Mouse (Mus musculus): ENCODE measurements at regions not wholly inside any gene's neighbourhood (a gene's known extent, or its start where the extent isn't known, plus 50 kb on each side); places are given as distances from the start of the nearest gene placed in this dataset.

DNA sequence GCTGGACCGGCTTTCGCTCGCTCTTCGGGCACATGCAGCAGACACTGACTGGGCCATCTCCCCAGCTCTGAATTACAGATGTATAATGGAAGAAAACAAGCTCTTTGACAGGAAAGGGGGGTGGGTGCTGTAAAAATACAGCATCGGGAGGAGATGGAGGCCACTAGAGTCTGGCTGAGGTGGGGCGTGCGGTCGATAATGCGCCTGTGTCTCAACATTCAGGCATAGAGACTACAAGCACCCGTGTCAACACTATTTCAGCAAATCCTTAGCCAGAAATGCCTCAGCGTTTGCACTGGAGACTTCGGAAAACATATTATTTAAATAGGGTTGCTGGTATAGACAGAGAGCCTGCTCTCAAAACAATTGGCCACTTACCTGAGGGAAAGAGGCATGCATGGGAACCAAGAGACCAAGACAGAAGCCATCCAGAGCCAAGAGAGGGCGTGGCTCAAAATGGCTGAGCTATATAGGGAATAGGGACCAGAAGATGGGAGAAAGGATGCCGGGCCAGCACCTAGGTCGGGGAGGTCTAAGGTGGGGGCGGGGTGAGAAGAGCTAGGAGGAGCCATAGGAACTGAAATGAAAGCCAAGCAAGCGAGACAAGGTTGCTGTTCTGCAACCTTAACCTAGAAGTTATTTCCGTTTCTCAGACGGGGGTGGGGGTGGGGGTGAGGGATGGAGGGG, 96.7 kb upstream of the Fam174b start:
- in situ Hi-C loops (cut with MboI, MseI), result loop anchor here (25.0 kb wide), 1 partner anchor 1331 kb away; the partner anchor contains the start of gene Mctp2

- in situ Hi-C loops (cut with MboI, MseI), result loop anchor here (25.0 kb wide), 1 partner anchor 1328 kb away; the partner anchor contains the start of gene Mctp2
Observed at GRCm38 (mm10) chr7:73640194-73640593, 98.6 kb upstream of the Chd2 start.

DNA sequence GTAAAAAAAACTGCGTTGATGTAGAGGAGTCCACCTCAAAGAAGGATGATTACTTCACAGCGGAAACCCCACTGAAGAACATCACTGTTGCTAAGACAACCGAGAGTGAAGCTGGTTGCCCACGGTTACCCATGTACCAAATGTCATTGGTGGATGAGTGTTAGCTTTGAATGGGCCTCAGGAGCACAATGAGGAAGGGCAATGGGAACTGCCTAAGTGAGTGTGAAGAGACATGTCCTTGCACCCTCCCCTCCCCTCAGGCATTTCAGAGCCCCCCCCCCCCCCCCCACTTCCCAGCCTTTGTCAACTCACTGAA, 96.1 kb upstream of the Chd2 start:
- in situ Hi-C loops (cut with MboI, MseI), result loop anchor here (25.0 kb wide), 1 partner anchor 1325 kb away; the partner anchor contains the start of gene Mctp2

DNA sequence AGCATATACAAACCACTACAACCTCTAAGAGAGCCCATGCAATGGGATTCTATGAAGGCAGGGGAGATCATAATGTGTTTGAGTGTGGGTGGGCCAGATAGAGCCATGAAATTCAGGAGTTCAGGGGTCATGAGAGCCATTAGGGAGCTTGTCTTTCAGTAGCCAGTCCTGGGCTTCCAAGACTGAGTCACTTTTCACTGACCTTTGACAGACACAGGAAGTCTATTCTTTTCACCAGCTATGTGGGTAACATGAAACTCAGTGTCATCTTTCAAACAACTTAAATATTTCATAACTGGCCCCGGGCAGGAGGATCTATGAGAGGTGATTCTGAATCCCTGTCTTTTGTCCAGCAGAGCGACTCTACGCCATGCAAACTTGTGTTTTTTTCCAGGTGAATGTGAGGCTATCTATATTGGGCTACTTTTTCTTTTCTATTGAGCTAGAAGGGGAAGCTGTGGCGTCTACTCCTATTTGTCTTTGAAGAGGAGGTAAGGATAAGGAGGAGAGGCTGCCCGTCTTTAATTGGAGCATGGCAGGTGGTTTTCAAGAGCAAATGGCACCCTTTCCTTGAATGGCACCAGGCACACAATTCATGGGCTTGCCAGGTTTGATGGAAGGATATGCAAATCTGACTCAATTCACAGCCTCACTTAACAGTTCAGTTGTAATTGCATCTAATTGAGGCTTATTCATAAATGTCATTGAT, 95.6 kb upstream of the Chd2 start:
- in situ Hi-C loops (cut with MboI, MseI), result loop anchor here (25.0 kb wide), 1 partner anchor 1325 kb away; the partner anchor contains the start of gene Mctp2

GRCm38 (mm10) chr7:73635422-73635821, 93.8 kb upstream of the Chd2 start:
- in situ Hi-C loops (cut with MboI, MseI), result loop anchor here (25.0 kb wide), 1 partner anchor 1323 kb away; the partner anchor contains the start of gene Mctp2

DNA sequence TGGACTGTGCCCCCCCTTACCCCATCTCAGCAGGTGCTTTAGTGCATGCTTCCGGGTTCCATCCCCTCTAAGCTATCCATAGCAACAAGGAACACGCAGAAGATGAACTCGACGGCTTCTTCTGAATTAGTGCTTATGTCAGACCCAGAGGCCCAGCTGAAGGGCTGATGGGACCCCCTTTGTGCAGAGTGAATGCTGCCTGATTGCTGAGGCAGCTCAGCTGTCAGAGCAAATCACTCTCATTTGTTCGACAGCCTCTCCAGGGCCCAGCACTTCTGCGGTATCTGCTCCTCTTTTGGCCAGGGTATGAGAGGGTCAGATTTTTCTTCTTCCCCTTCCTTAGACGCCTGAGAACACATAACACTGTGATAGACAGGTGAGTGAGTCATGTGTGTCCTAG, 89.2 kb upstream of the Chd2 start:
- in situ Hi-C loops (cut with MboI, MseI), result loop anchor here (25.0 kb wide), 1 partner anchor 1318 kb away; the partner anchor contains the start of gene Mctp2

DNA sequence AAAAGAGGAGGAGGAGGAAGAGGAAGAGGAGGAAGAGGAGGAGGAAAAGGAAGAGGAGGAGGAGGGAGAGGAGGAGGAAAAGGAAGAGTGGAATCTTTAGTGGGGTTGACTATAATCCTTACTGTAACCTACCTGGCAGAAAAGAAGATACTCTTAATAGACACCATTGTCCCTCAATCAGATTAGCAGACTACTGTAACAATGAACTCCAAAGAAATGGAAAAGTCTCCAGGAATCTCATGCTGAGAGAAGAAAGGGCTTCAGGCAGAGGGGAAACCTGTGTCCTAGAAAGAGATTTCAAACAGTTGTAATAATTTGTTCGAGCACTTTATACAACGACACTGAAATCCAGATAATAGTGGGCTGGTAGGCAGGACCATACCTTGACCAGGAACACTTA, 87.6 kb upstream of the Chd2 start:
- in situ Hi-C loops (cut with MboI, MseI), result loop anchor here (10.0 to 25.0 kb wide), 2 partner anchors 124 to 1317 kb away; partner anchors contain the start of gene Mctp2

DNA sequence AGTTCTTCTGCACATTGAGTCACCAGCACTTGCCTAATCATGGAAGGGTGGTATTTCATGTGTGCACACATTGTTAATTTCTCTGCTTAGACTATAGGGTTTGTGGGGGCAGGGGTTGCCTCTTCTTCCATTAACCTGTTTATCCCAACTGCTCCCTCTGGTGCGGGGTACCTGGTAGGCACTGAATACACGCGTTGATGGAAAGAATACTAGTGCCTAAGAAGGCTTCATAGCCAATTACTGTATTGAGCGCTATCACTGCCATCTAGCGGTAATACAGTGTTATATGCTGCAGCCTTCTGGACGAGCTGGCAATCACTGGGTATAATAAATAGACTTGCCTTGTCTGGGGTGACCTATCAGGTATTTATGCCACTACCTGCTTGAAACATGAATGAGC, 86.4 kb upstream of the Chd2 start:
- in situ Hi-C loops (cut with MboI, MseI), result loop anchor here (10.0 to 25.0 kb wide), 2 partner anchors 123 to 1316 kb away; partner anchors contain the start of gene Mctp2

- in situ Hi-C loops (cut with MboI, MseI), result loop anchor here (10.0 to 25.0 kb wide), 2 partner anchors 121 to 1314 kb away; partner anchors contain the start of gene Mctp2
Observed at GRCm38 (mm10) chr7:73626291-73626690, 84.7 kb upstream of the Chd2 start.

- in situ Hi-C loops (cut with MboI, MseI), result loop anchor here (10.0 to 25.0 kb wide), 2 partner anchors 121 to 1313 kb away; partner anchors contain the start of gene Mctp2
Observed at GRCm38 (mm10) chr7:73625651-73626050, 84.0 kb upstream of the Chd2 start.

DNA sequence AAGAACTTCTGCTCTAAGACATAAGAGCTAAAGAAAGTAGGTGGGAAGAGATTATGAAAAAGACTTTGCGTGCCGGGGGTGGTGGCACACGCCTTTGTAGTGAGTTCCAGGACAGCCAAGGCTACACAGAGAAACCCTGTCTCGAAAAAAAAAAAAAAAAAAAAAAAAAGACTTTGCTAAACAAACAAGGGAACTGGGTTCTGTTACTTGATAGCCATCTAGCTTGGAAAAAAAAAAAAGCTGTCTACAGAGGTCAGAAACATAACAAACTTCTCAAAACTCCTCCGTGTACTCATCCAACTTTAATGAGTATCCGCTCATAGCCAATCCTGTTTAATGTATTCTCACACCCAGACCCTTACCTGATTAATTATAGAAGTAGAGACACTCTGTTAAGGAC, 83.4 kb upstream of the Chd2 start:
- in situ Hi-C loops (cut with MboI, MseI), result loop anchor here (5.0 to 25.0 kb wide), 4 partner anchors 98 to 1313 kb away; partner anchors contain the start of gene Mctp2

DNA sequence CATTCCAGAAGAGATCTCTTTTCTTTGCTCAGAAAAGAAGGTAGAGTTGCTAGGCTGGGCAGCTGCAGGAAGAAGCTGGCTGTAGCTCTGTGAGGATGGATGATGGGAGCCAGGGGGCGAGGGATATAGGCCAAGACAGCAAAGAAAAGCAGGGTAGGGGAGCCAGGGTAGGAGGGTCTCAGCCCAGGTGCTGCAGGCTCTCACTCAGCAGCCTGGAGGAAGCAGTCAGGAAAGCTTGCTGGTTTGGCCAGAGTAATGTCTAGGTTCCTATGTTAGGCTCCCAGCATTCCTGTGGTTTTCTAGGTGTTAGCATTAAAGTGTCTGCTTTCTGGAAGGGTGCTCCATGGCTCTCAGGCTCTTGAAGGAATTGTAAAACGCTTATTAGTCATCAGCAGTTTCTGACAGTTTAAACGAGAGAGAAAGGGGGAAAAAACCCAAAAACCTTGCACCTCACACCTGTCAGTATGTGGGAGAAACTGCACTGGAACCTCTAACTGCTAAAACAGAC, 82.5 kb upstream of the Chd2 start:
- in situ Hi-C loops (cut with MboI, MseI), result loop anchor here (5.0 to 25.0 kb wide), 3 partner anchors 97 to 1063 kb away; no protein-coding TSS in a partner anchor

- in situ Hi-C loops (cut with MboI, MseI), result loop anchor here (5.0 to 25.0 kb wide), 3 partner anchors 95 to 1065 kb away; no protein-coding TSS in a partner anchor
Observed at GRCm38 (mm10) chr7:73622468-73622867, 80.8 kb upstream of the Chd2 start.

- in situ Hi-C loops (cut with MboI, MseI), result loop anchor here (5.0 to 25.0 kb wide), 3 partner anchors 93 to 1067 kb away; no protein-coding TSS in a partner anchor
Observed at GRCm38 (mm10) chr7:73620341-73620740, 78.7 kb upstream of the Chd2 start.

GRCm38 (mm10) chr7:73618758-73619416, 77.3 kb upstream of the Chd2 start:
- in situ Hi-C loops (cut with MboI, MseI), result loop anchor here (25.0 kb wide), 1 partner anchor 1068 kb away; no protein-coding TSS in a partner anchor

GRCm38 (mm10) chr7:73617910-73618757, 76.5 kb upstream of the Chd2 start:
- in situ Hi-C loops (cut with MboI, MseI), result loop anchor here (25.0 kb wide), 1 partner anchor 1069 kb away; no protein-coding TSS in a partner anchor

DNA sequence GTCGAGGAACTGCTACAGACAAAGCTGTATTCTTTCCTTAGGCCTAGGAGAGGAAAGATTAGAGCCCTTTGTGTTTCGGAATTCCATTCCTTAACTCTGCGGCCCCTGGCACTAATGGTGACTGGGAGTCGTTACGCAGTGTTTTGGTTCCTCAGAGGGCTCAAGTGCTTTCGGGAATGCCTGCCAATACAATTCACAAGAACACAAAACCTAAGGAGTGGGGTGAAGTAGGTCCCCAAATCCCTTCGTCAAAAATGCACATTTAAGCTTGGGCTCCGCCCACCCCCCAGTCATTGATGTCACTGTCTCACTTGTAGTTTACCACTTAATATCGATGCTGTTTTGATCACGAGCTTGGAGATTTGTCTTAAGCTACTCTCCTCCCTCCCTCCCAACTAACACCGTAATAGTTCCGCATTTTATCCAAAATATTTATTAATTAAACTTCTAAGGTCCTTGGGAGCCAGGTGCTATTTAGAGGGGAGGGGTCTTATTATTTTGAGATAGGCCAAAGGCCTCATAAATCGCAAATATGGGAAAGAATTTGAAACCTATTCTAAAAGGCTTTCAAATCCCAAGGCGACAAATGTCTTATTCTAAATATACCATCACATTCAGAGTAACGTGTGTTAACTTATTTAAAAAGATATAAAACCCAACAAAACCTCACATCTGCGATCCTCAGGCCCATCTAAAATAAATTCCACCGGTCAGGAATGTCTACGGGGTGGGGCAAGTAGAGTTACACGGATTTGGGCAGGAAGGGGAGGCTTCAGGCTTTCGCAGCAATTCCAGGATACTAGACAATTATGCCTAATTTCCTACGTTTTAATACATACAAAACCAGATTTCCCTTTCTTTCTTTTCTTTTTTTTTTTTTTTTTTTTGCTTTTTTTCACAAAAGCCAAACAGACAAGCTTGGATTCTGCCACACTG, 75.6 kb upstream of the Chd2 start:
- in situ Hi-C loops (cut with MboI, MseI), result loop anchor here (25.0 kb wide), 1 partner anchor 1070 kb away; no protein-coding TSS in a partner anchor

GRCm38 (mm10) chr7:73616015-73616414, 74.4 kb upstream of the Chd2 start:
- in situ Hi-C loops (cut with MboI, MseI), result loop anchor here (25.0 kb wide), 1 partner anchor 1071 kb away; no protein-coding TSS in a partner anchor

Measured in T-helper 1 cell (primary cell).